Mouse (Mus musculus): ENCODE data around the gene Gm6401.
"Not testable (repeated sequence)": the region's sequence is repeated elsewhere in the genome, so short reads cannot be mapped to it uniquely, and the experiment has no call there.

Gene Gm6401

GRCm38 (mm10) chr14:41967827-41968226, at the start of gene Gm6401:
Gene Gm6401 (minus strand): TSS chr14:41967927.
- not testable (repeated sequence) for DNase-seq (ENCODE audit: low read depth, low spot score)

DNA sequence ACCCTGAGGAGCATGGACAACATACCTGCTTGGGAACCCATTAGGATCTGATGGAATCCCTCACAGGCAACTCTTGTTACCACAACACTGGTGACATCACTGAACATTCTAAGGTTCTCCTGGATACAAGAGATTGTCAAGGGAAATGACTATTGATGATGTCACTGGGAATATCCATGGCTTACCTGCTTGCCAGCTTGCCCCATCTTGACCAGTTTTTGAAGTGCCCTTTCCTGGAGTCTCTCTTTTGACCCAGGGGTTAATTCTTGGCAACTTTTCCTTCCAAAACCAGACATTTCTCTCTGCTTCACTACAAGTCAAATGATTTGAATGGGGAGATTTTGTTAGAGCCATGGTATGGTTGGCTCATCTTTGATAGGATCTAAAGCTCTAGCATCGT, 15.5 kb upstream of the Gm6401 start, which contains the start of gene Gm3543:
Gm3543 (minus strand) TSS at position 101 of the 400 bp plus-strand sequence.
- DNase-seq (ENCODE audit: low read depth, low spot score), result not testable (repeated sequence)

GRCm38 (mm10) chr14:41968596-41968995, 869 bp upstream of the Gm6401 start:
- DNase-seq (ENCODE audit: low read depth, low spot score), result not testable (repeated sequence)

- not testable (repeated sequence) for DNase-seq (ENCODE audit: low read depth, low spot score)
These were observed 3.6 kb downstream of the Gm6401 start for GRCm38 (mm10) chr14:41964095-41964494.

DNA sequence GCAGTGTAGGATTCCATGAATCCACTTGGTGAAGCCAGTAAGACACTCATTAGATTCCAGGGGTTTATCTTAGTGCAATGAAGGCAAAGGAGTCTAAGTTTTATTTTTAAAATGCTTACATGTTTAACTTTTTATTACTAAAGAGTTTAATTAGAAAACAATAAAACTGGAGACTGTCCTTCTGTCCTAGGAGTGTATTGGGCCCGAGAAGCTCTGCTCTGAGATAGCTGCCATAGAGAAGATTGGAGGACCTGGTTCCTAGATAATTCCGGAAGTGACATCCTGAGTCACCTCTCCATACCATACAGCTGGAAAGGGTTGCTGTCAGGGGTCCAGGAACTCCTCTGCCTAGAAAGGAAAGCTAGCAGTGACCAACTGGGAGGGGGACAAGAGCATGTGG, 24.0 kb downstream of the Gm6401 start, which contains the start of gene 1700024B05Rik:
1700024B05Rik (plus strand) TSS at position 301 of the 400 bp plus-strand sequence.
- not testable (repeated sequence) for DNase-seq (ENCODE audit: low read depth, low spot score)

GRCm38 (mm10) chr14:41924649-41925048, 43.1 kb downstream of the Gm6401 start, which contains the start of gene 1700049E17Rik1:
Gene 1700049E17Rik1 (plus strand): TSS chr14:41924949.
- DNase-seq (ENCODE audit: low read depth, low spot score), result not testable (repeated sequence)

Measured in ES-CJ7 (cell line).